Mouse (Mus musculus) thymus, adult 2 months (tissue): Measurements from ENCODE around the gene Bcas3.

Source experiments
- CTCF ChIP-seq: fragments of 200-500 bp; IDR thresholded peaks from 2 replicates; pipeline ENCODE4 v1.5.1; 2012; ENCODE audit warnings: mild to moderate bottlenecking, control low read depth, low read length, moderate library complexity, borderline replicate concordance; ENCODE audit not compliant: control insufficient read depth, poor library complexity, insufficient read depth; ENCODE audit errors: extremely low read depth
- POLR2A ChIP-seq: fragments of 200-500 bp; IDR thresholded peaks from 2 replicates; pipeline ENCODE4 v1.6.1; 2012; ENCODE audit warnings: mild to moderate bottlenecking, low read length, control low read depth, moderate library complexity; ENCODE audit not compliant: control insufficient read depth, poor library complexity, insufficient read depth; ENCODE audit errors: extremely low read depth

GRCm38 (mm10) chr11:85831656-85832230 is 478.8 kb downstream of the Bcas3 start:
- no peak for TF ChIP-seq CTCF
- TF ChIP-seq POLR2A: no peak
